Mouse (Mus musculus) midbrain, embryonic 13.5 days (tissue): Measurements from ENCODE around the gene Man1c1. TPM values are rescaled to one million over a fixed set of nuclear protein-coding genes. Genes with fewer than 3 reads are reported as not detected.
A peak's percentile ranks its signal among the peaks of the same experiment; 100 is the strongest.

Experiments used
- ATAC-seq: fragments of 200-750 bp; cut with Nextera tagmentation; 2 replicates; pipeline ENCODE4 v1.8.0; 2017; ENCODE audit warnings: mild to moderate bottlenecking, moderate TSS enrichment, moderate library complexity
- H3K27ac ChIP-seq: fragments of 300-500 bp; sonication (generic); 2 replicates; pipeline ENCODE4 v1.5.1; 2015; ENCODE audit warnings: inconsistent platforms, mild to moderate bottlenecking, moderate library complexity
- H3K27me3 ChIP-seq: fragments of 300-500 bp; sonication (generic); 2 replicates; pipeline ENCODE4 v1.6.1; 2015; ENCODE audit warnings: mild to moderate bottlenecking, inconsistent platforms
- H3K36me3 ChIP-seq: fragments of 300-500 bp; sonication (generic); 2 replicates; pipeline ENCODE4 v1.6.1; 2015; ENCODE audit warnings: mild to moderate bottlenecking, inconsistent platforms
- H3K4me1 ChIP-seq: fragments of 300-500 bp; sonication (generic); replicated peaks from 2 replicates; pipeline ENCODE4 v1.6.1; 2015; ENCODE audit warnings: inconsistent platforms
- H3K4me2 ChIP-seq: fragments of 300-500 bp; sonication (generic); replicated peaks from 2 replicates; pipeline ENCODE4 v1.6.1; 2015; ENCODE audit warnings: moderate library complexity, mild to moderate bottlenecking, inconsistent platforms
- H3K4me3 ChIP-seq: fragments of 300-500 bp; sonication (generic); replicated peaks from 2 replicates; pipeline ENCODE4 v1.5.1; 2015; ENCODE audit warnings: mild to moderate bottlenecking, inconsistent platforms
- H3K9ac ChIP-seq: fragments of 300-500 bp; sonication (generic); replicated peaks from 2 replicates; pipeline ENCODE4 v1.6.1; 2015; ENCODE audit warnings: mild to moderate bottlenecking, inconsistent platforms
- H3K9me3 ChIP-seq: fragments of 300-500 bp; sonication (generic); 2 replicates; pipeline ENCODE4 v1.6.1; 2016; ENCODE audit warnings: mild to moderate bottlenecking, inconsistent platforms
- WGBS: fragments of 180-500 bp; shearing (Covaris S2); methylation state at CpG from one replicate; pipeline ENCODE4 v1.1.7; 2015; 5-methylcytosine and 5-hydroxymethylcytosine counted together
- polyA plus RNA-seq: library from polyadenylated mRNA; unstranded; fragments of >200 nt; fragmentation: Nextera tagmentation; extraction: Ambion mirVana; gene quantifications from 2 replicates; pipeline ENCODE4 v1.2.1, GENCODE M21; 2015

Man1c1 gene
- polyA plus RNA-seq, 1 experiment from 2014 or later: 2.4 TPM

DNA sequence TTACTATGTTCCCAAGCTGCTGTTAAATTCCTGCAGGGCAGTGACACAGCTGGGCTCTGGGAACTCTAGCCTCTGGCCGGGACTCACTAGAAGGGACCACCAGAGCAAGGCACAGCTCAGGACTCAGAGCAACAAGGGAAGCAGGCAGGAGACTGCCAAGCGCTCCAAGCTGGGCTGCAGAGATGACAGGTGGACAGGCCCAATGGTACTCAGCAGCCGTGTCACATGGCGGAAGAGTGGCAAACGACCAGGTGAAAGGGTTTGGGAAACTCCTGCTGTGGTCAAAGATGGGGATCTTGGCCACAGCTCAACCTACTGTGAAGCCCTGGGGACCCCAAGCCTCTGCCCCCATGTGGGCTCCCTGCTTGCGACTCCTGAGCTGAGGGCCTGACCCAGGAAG, 140.0 kb downstream of the Man1c1 start:
- H3K27ac ChIP-seq: no peak overlapping the region
- no peak overlapping the region for H3K4me3 ChIP-seq
- H3K9me3 ChIP-seq: no peaks in the 10 kb centered on the region
- ATAC-seq: no peak
- peaks cover 7% of the 10 kb centered on the region; the same call in 1 of the 2 replicates for H3K36me3 ChIP-seq
- H3K9ac ChIP-seq: no peak overlapping the region
- H3K27me3 ChIP-seq: no peaks in the 10 kb centered on the region
- H3K4me2 ChIP-seq: no peak overlapping the region
- peaks cover 12% of the 10 kb centered on the region for H3K4me1 ChIP-seq
- WGBS: 80% methylated on average over 6 of the region's 6 CpGs

DNA sequence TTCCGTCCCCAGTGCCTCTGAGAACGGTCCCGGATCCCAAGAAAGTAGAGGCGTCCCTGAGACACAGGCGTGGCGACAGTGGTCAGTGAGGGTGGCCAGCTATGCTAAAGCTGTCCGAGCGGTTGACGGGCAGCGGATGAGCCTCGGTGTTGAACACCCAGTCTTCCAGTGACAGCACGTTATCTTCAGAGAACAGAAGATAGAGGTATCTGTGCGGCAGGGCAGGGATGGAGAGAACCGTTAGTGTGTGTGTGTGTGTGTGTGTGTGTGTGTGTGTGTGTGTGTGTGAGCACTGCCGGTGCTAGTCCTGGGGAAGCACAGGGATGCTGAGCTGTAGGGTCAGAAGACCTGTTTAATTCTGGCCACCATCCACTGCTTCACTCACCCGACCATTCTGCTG, 140.5 kb downstream of the Man1c1 start:
- Histone ChIP-seq H3K36me3 (peaks cover 7% of the 10 kb centered on the region; the same call in 1 of the 2 replicates), H3K4me3 (no peak overlapping the region), H3K27me3 (no peaks in the 10 kb centered on the region), H3K4me1 (peaks cover 14% of the 10 kb centered on the region), H3K9me3 (no peaks in the 10 kb centered on the region), H3K9ac (no peak overlapping the region), H3K4me2 (no peak overlapping the region), H3K27ac (no peak overlapping the region)
- no peak for ATAC-seq
- 90% methylated on average over 16 of the region's 16 CpGs for WGBS

DNA sequence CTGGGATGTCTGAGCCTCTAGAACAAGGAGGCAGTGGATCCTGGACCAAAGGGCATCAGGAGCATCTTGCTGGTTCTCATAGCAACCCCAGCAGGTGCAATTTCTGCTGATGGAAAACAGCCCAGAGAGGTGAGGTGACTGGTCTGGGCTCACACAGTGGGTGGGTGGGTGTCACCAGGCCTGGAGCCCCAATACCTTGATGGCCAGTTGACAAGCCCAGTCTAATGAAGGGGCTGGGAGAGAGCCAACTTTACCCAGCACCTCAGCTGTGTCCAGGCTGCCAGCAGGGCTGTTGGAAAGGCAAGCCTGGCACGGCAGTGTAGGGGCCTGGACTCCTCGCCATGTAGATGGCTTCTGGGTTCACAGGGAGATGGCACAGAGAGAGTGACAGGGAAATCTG, 142.1 kb downstream of the Man1c1 start:
- Histone ChIP-seq H3K27ac (no peak overlapping the region), H3K4me3 (no peak overlapping the region), H3K4me2 (no peak overlapping the region), H3K9ac (no peak overlapping the region), H3K27me3 (no peaks in the 10 kb centered on the region), H3K4me1 (peaks cover 13% of the 10 kb centered on the region), H3K9me3 (no peaks in the 10 kb centered on the region), H3K36me3 (peaks cover 7% of the 10 kb centered on the region; the same call in 1 of the 2 replicates)
- no peak for ATAC-seq
- WGBS: 93% methylated on average over 2 of the region's 2 CpGs

DNA sequence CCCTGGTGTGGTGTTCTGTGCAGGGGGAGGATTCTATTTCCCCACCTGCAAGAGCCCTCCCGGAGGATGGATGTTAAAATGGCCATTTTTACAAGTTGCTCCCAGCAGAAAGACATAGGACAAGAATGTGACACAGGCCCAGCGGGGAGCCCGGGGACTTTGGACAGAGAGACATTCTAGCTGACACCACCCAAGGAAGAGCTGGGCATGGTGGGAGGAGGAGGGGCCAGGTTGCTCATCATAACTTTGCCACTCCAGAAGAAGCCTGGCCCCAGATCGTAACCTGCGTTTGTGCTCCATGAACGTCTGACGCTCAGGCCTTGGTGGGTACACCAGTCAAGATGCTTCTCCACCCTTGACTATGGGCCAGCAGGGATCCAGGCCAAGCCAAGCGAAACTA, 143.4 kb downstream of the Man1c1 start:
- Histone ChIP-seq H3K9ac (0 out of 2 replicates have a peak overlapping the region, but pooled peaks have one; percentile 11), H3K27ac (no peak overlapping the region), H3K27me3 (no peaks in the 10 kb centered on the region), H3K36me3 (peaks cover 7% of the 10 kb centered on the region; the same call in 1 of the 2 replicates), H3K4me3 (no peak overlapping the region), H3K4me1 (peaks cover 13% of the 10 kb centered on the region), H3K4me2 (no peak overlapping the region), H3K9me3 (no peaks in the 10 kb centered on the region)
- no peak for ATAC-seq
- WGBS: 95% methylated on average over 8 of the region's 8 CpGs

DNA sequence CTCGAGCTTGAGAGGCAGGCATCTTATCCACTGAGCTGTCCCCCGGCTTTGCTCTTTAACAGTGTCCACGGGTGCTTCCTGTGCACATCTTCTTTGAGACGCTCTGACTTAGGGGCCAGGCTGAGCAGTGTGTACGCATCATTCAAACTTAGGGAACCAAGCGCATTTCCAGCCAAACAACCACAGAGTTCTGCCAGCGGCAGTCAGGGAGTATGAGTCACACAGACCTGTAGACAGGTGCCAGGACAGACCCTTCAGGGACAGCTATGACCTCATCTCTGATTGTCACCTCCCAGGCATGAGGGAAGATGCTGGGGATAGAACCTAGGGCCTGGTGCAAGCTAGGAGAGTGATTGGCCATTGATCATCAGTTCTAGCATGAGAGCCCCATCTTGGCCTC, 144.9 kb downstream of the Man1c1 start:
- 84% methylated on average over 7 of the region's 7 CpGs for WGBS
- no peak for ATAC-seq
- Histone ChIP-seq H3K36me3 (0 out of 2 replicates have a peak, but pooled peaks cover 2% of the 10 kb centered on the region), H3K4me2 (no peak overlapping the region), H3K27ac (no peak overlapping the region), H3K27me3 (no peaks in the 10 kb centered on the region), H3K4me3 (no peak overlapping the region), H3K9ac (no peak overlapping the region), H3K4me1 (peaks cover 13% of the 10 kb centered on the region), H3K9me3 (no peaks in the 10 kb centered on the region)

DNA sequence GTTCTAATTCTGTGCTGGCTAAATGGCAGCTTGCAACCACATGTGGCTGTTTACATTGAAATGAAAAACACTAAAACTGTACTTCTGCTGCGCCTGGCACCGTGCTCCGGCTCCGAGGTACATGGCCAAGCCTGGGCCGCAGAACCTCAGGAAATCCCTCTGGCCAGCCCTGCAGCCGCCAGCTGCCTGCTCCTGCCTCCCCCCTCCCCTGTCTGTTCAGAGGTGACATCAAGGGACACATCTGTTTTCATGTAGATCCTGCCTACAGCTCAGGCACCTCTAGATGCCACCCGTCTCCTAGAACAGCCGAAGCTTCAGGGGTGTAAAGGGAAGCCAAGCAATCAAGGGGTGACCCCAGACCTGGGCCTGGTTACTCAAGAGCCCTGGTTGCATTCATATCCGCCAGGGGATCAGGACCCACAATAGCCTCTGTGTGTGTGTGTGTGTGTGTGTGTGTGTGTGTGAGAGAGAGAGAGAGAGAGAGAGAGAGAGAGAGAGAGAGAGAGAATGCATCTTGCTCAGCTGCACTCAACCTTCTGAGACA, 145.4 kb downstream of the Man1c1 start:
- WGBS: 58% methylated on average over 9 of the region's 9 CpGs
- H3K27ac ChIP-seq: no peak overlapping the region
- no peak overlapping the region for H3K4me3 ChIP-seq
- H3K27me3 ChIP-seq: no peaks in the 10 kb centered on the region
- H3K4me2 ChIP-seq: no peak overlapping the region
- 0 out of 2 replicates have a peak, but pooled peaks cover 2% of the 10 kb centered on the region for H3K36me3 ChIP-seq
- peaks cover 13% of the 10 kb centered on the region for H3K4me1 ChIP-seq
- H3K9ac ChIP-seq: 0 out of 2 replicates have a peak overlapping the region, but pooled peaks have one; percentile 33
- no peak for ATAC-seq
- H3K9me3 ChIP-seq: no peaks in the 10 kb centered on the region

DNA sequence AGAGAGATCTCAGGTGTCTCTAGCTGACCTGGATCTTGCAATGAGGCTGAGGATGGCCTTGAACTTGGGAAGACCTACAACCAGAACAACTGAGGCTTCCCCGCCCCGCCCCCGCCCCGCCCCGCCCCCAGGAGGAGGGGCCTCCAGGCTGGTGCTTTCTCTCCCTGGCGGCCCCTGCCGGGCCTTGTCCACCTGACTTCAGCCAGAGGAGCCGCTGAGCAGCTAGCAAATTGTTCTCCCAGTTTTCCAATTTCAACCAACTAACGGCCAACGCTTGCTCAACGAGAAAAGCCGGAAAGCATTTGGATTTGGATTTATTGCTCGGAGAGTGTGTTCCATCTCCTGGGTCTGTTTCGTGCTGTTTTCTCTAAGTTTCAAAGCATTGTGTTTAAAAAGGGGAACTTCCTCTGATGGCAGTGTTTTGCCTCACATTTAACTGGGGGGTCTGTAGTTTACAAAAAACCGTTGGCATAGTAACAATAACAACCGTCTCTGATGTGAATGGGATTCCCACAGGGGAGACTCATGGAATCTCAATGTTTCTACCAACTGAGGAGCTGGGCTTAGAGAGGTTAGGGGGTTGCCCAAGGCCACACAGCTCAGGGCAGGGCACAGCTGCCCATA, 146.4 kb downstream of the Man1c1 start:
- Histone ChIP-seq H3K4me1 (peaks cover 13% of the 10 kb centered on the region), H3K27me3 (no peaks in the 10 kb centered on the region), H3K4me2 (no peak overlapping the region), H3K9ac (no peak overlapping the region), H3K9me3 (no peaks in the 10 kb centered on the region), H3K36me3 (no peaks in the 10 kb centered on the region), H3K27ac (no peak overlapping the region), H3K4me3 (no peak overlapping the region)
- no peak for ATAC-seq
- 13% methylated on average over 15 of the region's 16 CpGs for WGBS

DNA sequence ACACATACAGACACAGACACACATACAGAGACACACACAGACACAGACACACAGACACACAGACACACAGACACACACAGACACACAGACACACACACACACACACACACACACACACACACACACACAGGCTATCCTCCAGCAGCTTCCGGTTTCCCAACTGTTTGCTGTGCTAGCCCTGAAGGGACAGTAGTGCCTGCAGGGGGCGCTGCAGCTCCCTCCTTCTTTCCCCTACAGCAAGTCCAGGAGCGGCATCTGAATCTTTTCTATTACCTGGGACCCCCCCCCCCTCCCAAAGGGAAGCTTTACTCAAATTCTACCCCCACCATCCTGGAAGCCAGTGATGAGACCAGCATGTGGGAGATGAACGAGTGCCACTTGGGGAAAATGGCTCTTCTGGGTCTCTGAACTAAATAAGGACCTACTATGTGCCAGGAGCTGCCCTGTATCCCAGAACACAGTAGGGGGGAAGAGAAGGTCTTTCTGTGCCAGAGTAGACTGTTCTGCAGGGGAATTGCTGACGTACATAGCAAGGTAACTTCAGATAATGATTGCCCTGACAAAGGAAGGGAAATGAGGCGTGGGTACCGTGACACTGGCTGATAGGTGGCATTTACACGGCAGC, 148.0 kb downstream of the Man1c1 start:
- WGBS: 57% methylated on average over 8 of the region's 8 CpGs
- no peak overlapping the region for H3K27ac ChIP-seq
- H3K4me1 ChIP-seq: peaks cover 21% of the 10 kb centered on the region
- no peak for ATAC-seq
- no peak overlapping the region for H3K4me3 ChIP-seq
- H3K9ac ChIP-seq: no peak overlapping the region
- H3K9me3 ChIP-seq: no peaks in the 10 kb centered on the region
- H3K27me3 ChIP-seq: no peaks in the 10 kb centered on the region
- no peaks in the 10 kb centered on the region for H3K36me3 ChIP-seq
- H3K4me2 ChIP-seq: no peak overlapping the region

DNA sequence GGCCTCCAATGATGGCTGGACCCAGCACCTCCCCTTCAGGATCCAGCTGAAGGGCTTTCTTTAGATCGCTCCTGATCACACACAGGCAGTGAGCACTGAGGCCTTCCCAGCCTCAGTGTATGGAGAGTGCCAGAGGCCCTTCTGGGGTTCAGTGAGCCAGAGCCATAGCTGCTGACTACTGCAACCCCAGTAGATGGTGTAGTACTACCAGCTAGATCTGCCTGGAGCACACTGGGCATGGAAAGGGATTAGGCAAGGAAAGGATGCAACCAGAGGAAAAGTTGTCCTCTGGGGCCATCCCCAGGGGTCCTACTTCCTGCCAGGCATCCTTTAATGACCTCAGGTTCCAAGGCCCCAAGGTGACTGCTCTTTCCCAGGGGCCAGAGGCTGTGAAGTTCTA, 150.5 kb downstream of the Man1c1 start:
- ATAC-seq: no peak
- Histone ChIP-seq H3K36me3 (peaks cover 16% of the 10 kb centered on the region), H3K27me3 (no peaks in the 10 kb centered on the region), H3K4me3 (no peak overlapping the region), H3K4me1 (peaks cover 35% of the 10 kb centered on the region), H3K27ac (no peak overlapping the region), H3K9me3 (peaks cover 9% of the 10 kb centered on the region; the same call in 1 of the 2 replicates), H3K4me2 (no peak overlapping the region), H3K9ac (no peak overlapping the region)
- WGBS: 76% methylated on average over 1 of the region's 1 CpGs

DNA sequence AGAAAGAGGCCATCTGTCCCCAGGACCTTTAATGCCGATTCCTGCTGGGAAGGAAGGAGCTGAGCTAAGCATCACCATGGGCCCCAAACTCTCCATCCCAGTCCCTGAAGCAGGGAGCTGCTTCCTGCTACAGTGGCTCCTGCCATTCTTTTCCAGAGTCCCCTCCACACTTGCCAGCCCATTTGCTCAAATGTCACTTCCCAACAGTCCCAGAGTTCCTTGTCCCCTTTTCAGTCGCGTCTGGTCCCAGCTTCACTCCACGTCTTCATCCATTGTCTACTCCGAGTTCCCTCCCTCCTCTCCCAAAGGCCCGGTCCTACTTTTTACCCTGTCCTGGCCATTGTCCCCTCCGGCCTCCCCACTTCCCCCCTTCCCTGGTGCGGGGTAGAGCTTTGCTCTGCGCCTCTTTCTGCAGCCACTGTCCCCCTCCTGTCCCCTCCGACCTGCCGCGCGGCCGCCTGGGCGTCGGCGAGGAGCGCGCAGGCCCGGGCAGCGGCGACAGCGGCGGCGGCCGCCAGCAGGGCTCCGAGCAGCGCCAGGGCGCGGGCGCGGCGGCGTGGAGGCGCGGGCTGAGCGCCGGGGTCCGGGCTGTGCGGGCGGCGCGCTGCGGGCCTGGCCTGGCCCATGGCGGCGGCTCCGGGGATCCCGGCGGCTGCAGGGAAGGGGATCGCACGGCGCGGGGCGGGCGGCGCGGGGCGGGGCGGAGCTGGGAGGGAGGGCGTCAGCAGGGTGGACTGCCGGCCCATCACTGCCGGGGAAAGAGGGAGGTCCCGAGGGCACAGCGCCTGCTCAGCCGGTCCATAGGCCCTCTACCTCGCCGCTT, 152.4 kb downstream of the Man1c1 start, which contains the start of gene Selenon:
Selenon (minus strand) TSS at position 673 of the 823 bp plus-strand sequence.
- peak; percentile 85 for ATAC-seq
- Histone ChIP-seq H3K27me3 (no peaks in the 10 kb centered on the region), H3K4me3 (peak within 1 kb of the TSS; percentile 77), H3K27ac (peak within 1 kb of the TSS; percentile 90), H3K9me3 (peaks cover 9% of the 10 kb centered on the region; the same call in 1 of the 2 replicates), H3K36me3 (peaks cover 28% of the 10 kb centered on the region), H3K4me1 (peaks cover 39% of the 10 kb centered on the region), H3K4me2 (peak within 1 kb of the TSS; percentile 72), H3K9ac (peak within 1 kb of the TSS; percentile 95)
- under 1% methylated on average over 57 of the region's 67 CpGs for WGBS

DNA sequence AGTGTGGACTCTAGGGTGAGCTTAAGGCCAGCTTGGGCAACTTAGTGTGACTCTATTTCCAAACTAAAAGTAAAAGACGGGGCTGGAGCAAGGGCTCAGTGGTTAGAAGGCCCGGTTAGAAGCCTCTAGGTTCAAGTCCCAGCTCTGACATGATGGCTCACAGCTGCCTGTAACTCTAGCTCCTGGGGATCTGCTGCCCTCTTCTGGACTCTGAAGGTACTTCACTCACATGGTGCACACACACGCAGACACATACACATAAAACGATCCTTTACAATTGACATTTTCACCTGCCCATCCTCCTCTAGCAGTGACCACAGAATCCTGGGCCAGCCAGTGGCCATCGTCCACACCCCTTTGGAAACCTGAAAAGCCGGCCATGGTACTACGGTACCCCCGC, 154.2 kb downstream of the Man1c1 start:
- Histone ChIP-seq H3K4me3 (no peak overlapping the region), H3K4me2 (no peak overlapping the region), H3K4me1 (peaks cover 44% of the 10 kb centered on the region), H3K9me3 (peaks cover 9% of the 10 kb centered on the region; the same call in 1 of the 2 replicates), H3K9ac (no peak overlapping the region), H3K27me3 (no peaks in the 10 kb centered on the region), H3K27ac (no peak overlapping the region), H3K36me3 (peaks cover 46% of the 10 kb centered on the region)
- WGBS: 98% methylated on average over 8 of the region's 8 CpGs
- ATAC-seq: no peak
